Mouse (Mus musculus) heart, adult 8-10 months (tissue): ENCODE measurements around the gene Ch25h. TPM values are rescaled to one million over a fixed set of nuclear protein-coding genes. Genes with fewer than 3 reads are reported as not detected.

ENCODE experiments used
- DNase-seq: peaks from one replicate; pipeline ENCODE4 v3.0.0; 2022; ENCODE audit warnings: low spot score
- total RNA-seq, 4 experiments: library from RNA; stranded (reverse); gene quantifications; 2 replicates each; pipeline ENCODE4 v1.2.4; 2022

The Ch25h gene
- total RNA-seq, 4 experiments from 2014 or later: 0.44 to 0.69 (median 0.44) TPM; not detected in 1

- DNase-seq: no peak
Measured at GRCm38 (mm10) chr19:34468794-34469193, 6.2 kb downstream of the Ch25h start.

GRCm38 (mm10) chr19:34468216-34468615, 6.7 kb downstream of the Ch25h start:
- DNase-seq: no peak

- DNase-seq: no peak
Measured at GRCm38 (mm10) chr19:34464453-34464852, 10.5 kb downstream of the Ch25h start.

GRCm38 (mm10) chr19:34461451-34462019, 13.4 kb downstream of the Ch25h start:
- DNase-seq: no peak

- DNase-seq: no peak
Measured at GRCm38 (mm10) chr19:34450784-34451370, 24.1 kb downstream of the Ch25h start.

- no peak for DNase-seq
Measured at GRCm38 (mm10) chr19:34448851-34449250, 26.1 kb downstream of the Ch25h start.

- DNase-seq: peak; percentile 68
Measured at GRCm38 (mm10) chr19:34445410-34446012, 29.5 kb downstream of the Ch25h start.

GRCm38 (mm10) chr19:34444785-34445184, 30.2 kb downstream of the Ch25h start:
- DNase-seq: no peak

GRCm38 (mm10) chr19:34441979-34442378, 33.0 kb downstream of the Ch25h start:
- no peak for DNase-seq

GRCm38 (mm10) chr19:34435197-34435611, 39.8 kb downstream of the Ch25h start:
- DNase-seq: no peak

GRCm38 (mm10) chr19:34431314-34431713, 43.6 kb downstream of the Ch25h start:
- no peak for DNase-seq

GRCm38 (mm10) chr19:34423783-34424335, 51.1 kb downstream of the Ch25h start:
- DNase-seq: no peak

Other genes with a start within 250 kb of the Ch25h start
- gene Acta2, start 219.6 kb downstream of the Ch25h start, total RNA-seq: 10 to 100 TPM; 56.1 to 79.3 (median 71.1) TPM
- gene Fas, start 184.5 kb downstream of the Ch25h start, total RNA-seq: 10 to 100 TPM in 3 of 4 experiments, 1 to 10 TPM in 1; 8.6 to 14.3 (median 12.6) TPM
- 10 to 100 TPM; 22.6 to 27.5 (median 24.7) TPM for gene Lipa, start 52.3 kb upstream of the Ch25h start, total RNA-seq
- 1 to 10 TPM; 3.2 to 4.4 (median 3.7) TPM for gene Ifit2, start 75.5 kb upstream of the Ch25h start, total RNA-seq
- 1 to 10 TPM; 1.8 to 4.4 (median 3.9) TPM for gene Ifit3, start 108.4 kb upstream of the Ch25h start, total RNA-seq
- 1 to 10 TPM; 1.4 to 3.8 (median 2.1) TPM for gene Ifit1bl1, start 126.8 kb upstream of the Ch25h start, total RNA-seq
- gene Ifit3b, start 132.8 kb upstream of the Ch25h start, total RNA-seq: 1 to 10 TPM; 1.4 to 1.8 (median 1.5) TPM
- 1 to 10 TPM; 1.2 to 2.1 (median 1.8) TPM for gene Ifit1bl2, start 165.6 kb upstream of the Ch25h start, total RNA-seq
- 1 to 10 TPM in 2 of 4 experiments, under 1 TPM in 2; 0.90 to 1.3 (median 1.0) TPM for gene Ifit1, start 165.7 kb upstream of the Ch25h start, total RNA-seq